Mouse (Mus musculus) kidney, adult 2 months (tissue): Measurements from ENCODE around the gene Mtif3.

Experiments used
- CTCF ChIP-seq: fragments of 200-500 bp; conservative IDR thresholded peaks from 2 replicates; pipeline ENCODE4 v1.5.1; 2011; ENCODE audit warnings: low read depth, mild to moderate bottlenecking, control low read depth, low read length, moderate library complexity, mixed read lengths; ENCODE audit not compliant: insufficient read depth, insufficient read length
- POLR2A ChIP-seq: fragments of 200-500 bp; IDR thresholded peaks from one replicate; pipeline ENCODE4 v1.6.1; 2011; ENCODE audit warnings: low read depth, low read length, control low read depth

DNA sequence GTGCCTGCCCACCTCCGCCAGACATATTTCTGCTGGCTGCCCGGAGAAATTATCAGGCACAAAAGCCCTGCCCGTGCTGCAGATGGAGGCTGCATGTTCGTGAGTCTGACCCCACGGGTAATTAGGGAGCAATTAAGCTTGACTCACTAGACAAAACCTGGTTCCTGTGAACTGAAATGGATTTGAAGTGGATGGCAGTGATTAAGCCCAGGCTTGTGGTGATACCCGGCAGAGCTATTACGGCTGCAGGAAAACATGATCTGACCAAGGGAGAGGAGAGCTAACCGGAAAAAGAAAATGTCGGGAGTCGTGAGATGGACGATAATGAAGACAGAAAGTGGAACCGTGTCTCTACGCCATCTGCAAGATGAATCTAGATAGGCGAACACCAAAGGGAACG, 20.6 kb downstream of the Mtif3 start:
- no peak for TF ChIP-seq CTCF
- TF ChIP-seq POLR2A = no peak
